Mouse (Mus musculus) kidney, postnatal 10 days (tissue): ENCODE measurements around the gene Zfp362.

Experiments used
- DNase-seq: peaks from one replicate; pipeline ENCODE4 v3.0.0; 2021; ENCODE audit warnings: mixed read lengths

Zfp362 gene

GRCm38 (mm10) chr4:128755064-128755463 is 50.8 kb downstream of the Zfp362 start, which contains the start of gene A3galt2:
TSS of gene A3galt2 (plus strand) at chr4:128755364.
- DNase-seq, result no peak

GRCm38 (mm10) chr4:128753571-128753970 is 52.3 kb downstream of the Zfp362 start:
- no peak for DNase-seq

DNA sequence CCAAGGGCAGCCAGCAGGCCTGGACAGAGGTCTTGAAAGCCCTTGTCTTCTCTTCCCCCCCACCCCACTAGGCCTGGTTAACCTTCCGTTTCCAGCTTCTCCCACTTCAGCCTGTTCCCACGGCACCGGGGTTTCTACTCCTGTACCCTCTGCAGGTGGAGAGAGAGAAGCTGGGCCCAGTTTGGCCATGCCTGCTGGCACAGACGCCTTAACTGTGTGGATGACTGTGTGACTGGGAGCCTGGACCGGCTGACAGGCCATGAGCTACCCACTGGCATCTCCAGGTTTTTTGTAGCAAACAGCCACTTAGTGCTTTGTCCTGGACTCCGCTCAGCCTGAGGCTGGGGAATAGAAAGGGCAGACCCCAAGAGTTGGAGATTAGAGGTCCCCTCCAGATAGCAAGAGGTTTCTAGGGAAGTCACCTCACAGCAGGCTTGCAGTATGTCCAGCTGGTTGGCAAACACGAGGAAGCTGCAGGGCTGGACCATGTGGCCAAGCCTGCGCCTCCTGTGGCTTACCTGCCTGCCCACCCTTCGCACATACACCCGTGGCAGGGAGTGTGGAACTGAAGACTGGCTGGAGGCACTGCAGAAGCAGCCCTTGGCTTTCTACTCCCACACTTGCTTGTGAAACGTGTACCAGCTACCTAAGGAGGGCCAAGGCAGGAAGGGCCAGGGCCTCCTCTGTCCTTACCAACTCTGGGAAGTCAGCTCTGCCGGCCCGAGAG is 53.7 kb downstream of the Zfp362 start:
- no peak for DNase-seq

- peak; percentile 53 for DNase-seq
These were observed 54.8 kb downstream of the Zfp362 start for GRCm38 (mm10) chr4:128751006-128751405.

- DNase-seq, result no peak
These were observed 57.5 kb downstream of the Zfp362 start for GRCm38 (mm10) chr4:128748309-128748708.

- peak; percentile 59 for DNase-seq
These were observed 58.1 kb downstream of the Zfp362 start for GRCm38 (mm10) chr4:128747614-128748270.

DNA sequence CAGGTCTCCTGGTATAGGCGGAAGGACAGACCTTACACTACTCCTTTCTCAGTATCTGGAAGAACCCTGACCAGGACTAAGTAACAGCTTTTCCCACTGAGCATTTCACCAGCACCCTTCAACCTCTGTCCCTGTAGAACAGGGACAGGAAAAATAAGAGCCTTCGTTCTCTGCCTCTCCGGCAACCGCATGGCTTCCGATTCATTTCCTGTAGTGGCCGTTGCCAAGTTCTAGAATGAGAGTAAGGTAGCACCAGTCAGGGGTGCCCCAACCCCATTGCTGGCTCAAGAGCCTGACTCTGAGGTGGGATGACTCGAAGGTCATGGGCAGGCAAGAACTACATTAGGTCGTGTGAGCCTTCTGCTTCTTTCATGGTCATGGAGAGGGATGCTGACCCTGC is 60.7 kb downstream of the Zfp362 start:
- DNase-seq, result no peak

DNA sequence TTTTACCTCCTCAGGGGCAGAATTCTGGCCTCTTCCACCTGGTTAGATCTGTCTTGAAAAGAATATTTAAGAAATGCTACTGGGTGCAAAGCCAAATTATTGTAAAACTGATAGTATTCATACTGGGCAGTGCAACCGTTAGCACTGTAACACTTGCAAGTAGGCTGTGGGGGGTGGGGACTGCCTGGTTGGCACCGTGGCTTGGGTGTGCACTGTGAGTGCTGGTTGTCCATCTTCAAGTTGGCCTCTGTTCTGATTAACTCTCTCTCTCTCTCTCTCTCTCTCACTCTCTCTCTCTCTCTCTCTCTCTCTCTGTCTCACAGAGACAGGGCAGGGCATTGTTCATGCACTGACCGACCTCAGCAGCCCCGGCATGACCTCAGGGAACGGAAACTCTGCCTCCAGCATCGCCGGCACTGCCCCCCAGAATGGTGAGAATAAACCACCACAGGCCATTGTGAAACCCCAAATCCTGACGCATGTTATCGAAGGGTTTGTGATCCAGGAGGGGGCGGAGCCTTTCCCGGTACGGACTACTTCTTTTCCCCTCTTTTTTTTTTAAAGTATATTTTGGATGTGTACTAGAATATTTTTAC is 62.7 kb downstream of the Zfp362 start:
- no peak for DNase-seq

- no peak for DNase-seq
These were observed 63.4 kb downstream of the Zfp362 start for GRCm38 (mm10) chr4:128742379-128742970.

- DNase-seq, result no peak
These were observed 63.9 kb downstream of the Zfp362 start for GRCm38 (mm10) chr4:128741906-128742305.

- DNase-seq, result no peak
These were observed 65.0 kb downstream of the Zfp362 start for GRCm38 (mm10) chr4:128740878-128741277.

- peak; percentile 57 for DNase-seq
These were observed 67.8 kb downstream of the Zfp362 start for GRCm38 (mm10) chr4:128737825-128738610.

- no peak for DNase-seq
These were observed 68.7 kb downstream of the Zfp362 start for GRCm38 (mm10) chr4:128737137-128737589.

DNA sequence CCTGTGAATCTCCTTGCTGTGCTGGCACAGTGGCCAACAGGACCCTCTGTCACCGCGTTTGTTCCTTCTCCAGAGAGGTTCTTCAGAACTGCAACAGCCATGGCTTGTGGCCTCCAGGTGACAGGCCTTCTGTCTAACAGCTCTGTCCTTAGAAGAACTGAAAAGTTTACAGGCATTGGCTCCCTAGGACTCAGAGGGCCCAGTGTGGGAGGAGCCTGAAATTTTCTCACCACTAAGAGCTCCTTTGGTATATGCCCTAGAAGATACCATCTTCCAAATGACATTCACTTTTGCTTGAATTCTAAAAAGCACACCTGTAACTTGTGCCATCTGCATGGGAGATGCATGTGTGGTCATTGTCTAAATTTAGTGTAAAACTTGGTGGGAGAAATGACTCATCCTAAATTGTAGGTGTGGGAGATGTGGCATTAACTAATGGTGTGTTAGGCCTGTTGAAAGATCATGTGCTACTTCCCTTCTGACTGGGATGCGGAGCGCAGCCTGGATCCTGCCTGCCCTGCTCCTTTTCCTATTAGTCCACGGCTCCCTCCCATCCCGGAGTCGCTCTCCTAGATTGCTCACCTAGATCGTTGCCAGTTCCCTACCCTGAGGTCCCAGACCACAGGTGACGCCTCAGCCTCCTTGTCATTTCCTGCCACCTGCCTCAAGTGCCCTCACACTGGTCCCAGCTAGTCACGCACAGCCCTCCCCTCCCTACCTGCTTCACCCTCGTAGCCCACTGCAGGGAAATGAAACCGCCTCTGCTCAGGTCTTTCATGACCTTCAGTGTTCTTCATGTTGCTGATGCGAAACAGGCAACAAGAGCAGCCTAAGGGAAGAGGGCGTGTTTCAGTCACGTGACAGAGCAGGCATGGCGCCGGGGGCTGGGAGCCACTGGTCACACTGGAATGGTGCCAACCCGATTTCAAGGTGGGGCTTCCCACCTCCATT is 70.8 kb downstream of the Zfp362 start:
- peak; percentile 78 for DNase-seq

DNA sequence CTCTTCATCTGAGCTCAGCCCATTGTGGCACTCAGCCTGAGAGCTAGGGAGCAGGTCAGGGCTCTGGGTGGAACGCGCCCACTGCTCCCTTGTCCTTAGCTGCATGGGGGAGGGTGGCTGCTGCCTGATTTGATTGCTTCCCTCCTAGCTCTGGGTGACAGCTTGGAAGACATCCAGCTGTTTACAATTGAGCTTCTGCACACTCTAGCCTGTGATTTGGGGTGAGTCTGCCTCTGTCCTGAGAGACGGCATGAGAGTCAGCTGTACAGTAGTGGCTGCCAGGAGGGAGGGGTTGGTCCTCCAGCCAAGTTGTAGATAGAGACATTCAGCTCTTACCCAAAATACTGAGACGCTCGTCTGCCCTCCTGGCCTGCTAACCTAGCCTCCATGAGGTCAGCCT is 71.6 kb downstream of the Zfp362 start:
- peak; percentile 86 for DNase-seq

GRCm38 (mm10) chr4:128733496-128733895 is 72.3 kb downstream of the Zfp362 start:
- DNase-seq, result no peak

DNA sequence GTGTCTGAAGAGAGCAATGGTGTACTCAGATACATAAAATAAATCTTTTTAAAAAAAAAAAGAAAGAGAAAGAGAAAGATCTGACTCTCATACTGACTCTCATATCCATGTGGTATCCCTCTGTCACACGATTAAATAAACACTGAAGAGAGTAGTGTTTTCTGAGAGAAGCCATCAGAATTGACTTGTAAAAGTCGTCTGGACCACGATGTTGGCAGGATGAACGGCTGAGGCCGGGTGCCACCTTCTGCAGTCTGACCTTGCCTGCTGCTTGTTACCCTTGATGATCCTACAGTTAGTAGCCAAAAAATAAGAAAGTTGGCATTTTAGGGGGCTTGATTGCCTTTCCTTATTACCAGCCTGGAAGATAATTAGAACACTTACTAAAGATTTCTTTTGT is 73.1 kb downstream of the Zfp362 start:
- DNase-seq, result no peak

DNA sequence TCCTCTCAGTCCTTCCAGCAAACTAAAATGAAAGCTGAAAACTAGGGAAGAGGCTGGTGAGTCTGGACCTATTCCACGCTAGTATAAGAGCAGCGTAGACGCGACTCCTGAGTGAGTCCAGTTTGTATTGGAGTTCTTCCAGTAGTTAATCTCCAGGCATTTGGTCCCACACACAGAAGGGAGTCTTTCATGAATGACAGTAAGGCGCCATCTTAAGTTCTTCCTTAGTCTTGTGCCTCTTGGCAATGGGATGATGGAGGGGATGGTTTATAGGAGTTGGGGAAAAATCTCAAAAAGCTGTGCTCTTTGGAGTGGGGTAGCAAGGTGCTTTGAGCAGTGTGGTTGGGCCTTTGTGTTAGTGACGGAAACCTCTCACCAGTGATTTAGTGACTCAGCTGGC is 75.6 kb downstream of the Zfp362 start:
- DNase-seq, result no peak

DNA sequence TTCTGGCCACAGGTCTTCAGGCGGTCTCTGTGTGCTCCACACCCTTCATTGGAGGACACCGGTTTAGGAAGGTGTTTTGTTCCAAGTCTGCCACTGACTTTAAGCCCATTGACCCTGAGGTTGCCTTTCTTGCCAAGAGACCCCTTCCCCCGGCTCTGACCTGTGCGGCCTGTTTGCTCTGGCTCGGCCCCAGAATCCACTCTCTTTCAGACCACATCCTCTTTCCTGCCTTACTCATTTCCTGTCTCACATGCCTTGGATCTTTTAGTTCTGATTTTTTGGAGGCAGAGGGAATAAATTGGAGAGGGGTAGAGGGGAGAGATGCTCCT is 76.2 kb downstream of the Zfp362 start:
- DNase-seq, result peak; percentile 76

DNA sequence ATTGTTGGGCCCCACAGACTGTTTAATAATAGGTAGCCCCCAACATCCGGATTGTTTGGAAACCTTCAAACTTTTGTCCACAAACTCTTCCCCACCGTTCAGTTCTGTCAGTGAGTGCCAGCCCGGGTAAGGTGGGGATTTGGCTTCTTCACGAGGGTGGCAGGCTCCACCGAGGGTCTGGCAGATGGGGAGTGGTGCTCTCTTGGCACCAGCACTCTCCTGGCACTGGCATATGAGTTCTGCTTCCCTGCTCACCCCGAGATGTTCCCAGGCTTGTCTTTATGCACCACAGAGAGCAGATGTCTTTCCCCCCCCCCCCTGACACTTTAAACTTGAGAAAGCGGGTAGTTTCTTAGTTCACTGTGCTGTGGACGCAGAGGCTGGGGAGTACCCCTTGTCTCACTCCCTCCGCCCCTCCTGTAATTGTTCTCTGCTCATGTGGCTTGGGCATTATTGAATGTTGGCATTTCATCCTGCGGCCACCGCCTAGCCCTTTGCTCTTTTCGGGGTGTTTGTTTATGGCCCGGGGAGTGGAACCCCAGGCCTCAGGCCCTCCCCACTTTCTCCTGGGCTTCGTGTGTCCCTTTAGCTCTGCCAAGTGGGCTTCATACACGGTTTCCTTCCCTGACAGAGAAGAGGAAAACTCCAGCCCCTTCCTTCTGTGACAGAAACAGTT is 76.7 kb downstream of the Zfp362 start:
- no peak for DNase-seq

- no peak for DNase-seq
These were observed 77.4 kb downstream of the Zfp362 start for GRCm38 (mm10) chr4:128728431-128728851.
